Mouse (Mus musculus) T-cell, adult 66 days (primary cell): ENCODE measurements around the gene Eef1akmt1. TPM values are rescaled to one million over a fixed set of nuclear protein-coding genes. Genes with fewer than 3 reads are reported as not detected.

ENCODE experiments used
- total RNA-seq, 2 experiments: library from RNA; stranded (reverse); gene quantifications; 3 replicates in 1 of 2; 4 replicates in 1 of 2; pipeline ENCODE4 v1.2.4; 2023

Gene Eef1akmt1
- total RNA-seq = 10 to 100 TPM; 14.1 to 15.4 TPM

GRCm38 (mm10) chr14:57571155-57572133 is at the start of gene Eef1akmt1:
TSS of gene Eef1akmt1 (minus strand) at chr14:57571612.

GRCm38 (mm10) chr14:57524671-57525387 is 46.6 kb downstream of the Eef1akmt1 start, which contains the start of gene Il17d:
TSS of gene Il17d (plus strand) at chr14:57524777.

Other genes with a start within 250 kb of the Eef1akmt1 start
- 10 to 100 TPM in 1 of 2 experiments, 1 to 10 TPM in 1; 9.4 to 13.0 TPM for gene Cryl1, start 173.1 kb downstream of the Eef1akmt1 start, total RNA-seq
- 1 to 10 TPM; 6.4 to 6.8 TPM for gene Ift88, start 147.6 kb downstream of the Eef1akmt1 start, total RNA-seq
- gene Il17d, start 46.8 kb downstream of the Eef1akmt1 start, total RNA-seq = not detected
- gene Xpo4, start 93.8 kb upstream of the Eef1akmt1 start, total RNA-seq = 10 to 100 TPM; 36.5 to 42.0 TPM
- under 1 TPM in 1 of 2 experiments, not detected in 1; 0.44 TPM for gene Gm49361, start 174.5 kb upstream of the Eef1akmt1 start, total RNA-seq
- 10 to 100 TPM; 51.1 to 55.2 TPM for gene Lats2, start 186.8 kb upstream of the Eef1akmt1 start, total RNA-seq
- 10 to 100 TPM; 60.5 to 77.3 TPM for gene Sap18, start 226.6 kb upstream of the Eef1akmt1 start, total RNA-seq